Mouse (Mus musculus) brain, embryonic 14.5 days (tissue): ENCODE measurements around the gene Galnt15. TPM values are rescaled to one million over a fixed set of nuclear protein-coding genes. Genes with fewer than 3 reads are reported as not detected.

ENCODE experiments used
- DNase-seq: peaks from one replicate; pipeline ENCODE4 v3.0.0-alpha.2; 2011; ENCODE audit warnings: low read depth
- CTCF ChIP-seq: fragments of 200-500 bp; IDR thresholded peaks from 2 replicates; pipeline ENCODE4 v1.5.1; 2012; ENCODE audit warnings: inconsistent platforms, mild to moderate bottlenecking, moderate library complexity, borderline replicate concordance; ENCODE audit not compliant: insufficient read depth, insufficient read length; ENCODE audit errors: extremely low read depth
- POLR2A ChIP-seq: fragments of 200-500 bp; IDR thresholded peaks from 2 replicates; pipeline ENCODE4 v1.6.1; 2012; ENCODE audit warnings: mild to moderate bottlenecking, inconsistent platforms, borderline replicate concordance; ENCODE audit not compliant: poor library complexity, insufficient read depth, insufficient read length, severe bottlenecking; ENCODE audit errors: extremely low read depth
- polyA plus RNA-seq: library from polyadenylated mRNA; depleted of rRNA; stranded (reverse); fragments of >200 nt; gene quantifications from 2 replicates; pipeline ENCODE4 v1.2.3, GENCODE M21; 2012

Gene Galnt15
- polyA plus RNA-seq, 1 experiment: 0.44 TPM

- TF ChIP-seq POLR2A (no peak), CTCF (no peak)
- no peak for DNase-seq
These were observed 25.1 kb downstream of the Galnt15 start for GRCm38 (mm10) chr14:32053895-32054294.

DNA sequence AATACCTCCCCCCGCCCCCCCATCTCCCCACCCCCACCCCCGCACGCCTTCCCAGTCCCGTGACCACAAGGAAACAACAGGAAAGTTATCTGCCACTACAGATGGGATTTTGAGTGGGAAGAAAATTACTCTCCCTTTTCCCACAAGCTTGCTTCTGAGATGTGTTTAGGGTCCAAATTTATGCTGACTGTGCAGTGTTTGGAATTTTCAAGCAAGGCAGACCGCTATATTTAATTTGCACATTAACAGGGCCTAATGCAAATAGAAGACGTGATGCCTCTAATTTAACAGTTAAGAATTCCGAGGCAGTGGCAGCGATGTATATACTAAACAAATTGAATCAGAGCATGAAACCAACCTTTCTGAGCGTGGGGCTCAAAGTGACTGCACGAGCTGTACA lies 26.0 kb downstream of the Galnt15 start:
- TF ChIP-seq POLR2A (no peak), CTCF (no peak)
- DNase-seq: peak; percentile 15

DNA sequence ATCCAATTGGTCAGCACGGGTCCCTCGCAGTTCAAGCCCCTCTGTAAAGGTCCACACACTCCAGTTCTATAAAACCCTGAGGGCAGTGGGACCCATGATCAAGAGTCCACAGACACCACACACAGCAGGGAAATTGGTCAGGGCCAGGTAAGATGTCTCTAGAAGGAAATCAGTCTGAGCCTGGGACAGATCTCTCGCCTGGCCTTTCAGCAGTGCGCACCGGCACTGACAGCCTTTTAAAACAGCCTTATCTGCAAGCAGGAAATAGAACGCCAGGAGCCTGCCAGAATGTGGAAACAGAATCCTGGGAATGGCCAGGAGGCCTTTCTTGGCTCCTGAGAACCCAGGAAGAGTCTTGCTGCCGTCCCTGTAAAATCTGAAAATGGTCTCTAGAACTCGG lies 27.0 kb downstream of the Galnt15 start:
- TF ChIP-seq POLR2A (no peak), CTCF (no peak)
- no peak for DNase-seq

DNA sequence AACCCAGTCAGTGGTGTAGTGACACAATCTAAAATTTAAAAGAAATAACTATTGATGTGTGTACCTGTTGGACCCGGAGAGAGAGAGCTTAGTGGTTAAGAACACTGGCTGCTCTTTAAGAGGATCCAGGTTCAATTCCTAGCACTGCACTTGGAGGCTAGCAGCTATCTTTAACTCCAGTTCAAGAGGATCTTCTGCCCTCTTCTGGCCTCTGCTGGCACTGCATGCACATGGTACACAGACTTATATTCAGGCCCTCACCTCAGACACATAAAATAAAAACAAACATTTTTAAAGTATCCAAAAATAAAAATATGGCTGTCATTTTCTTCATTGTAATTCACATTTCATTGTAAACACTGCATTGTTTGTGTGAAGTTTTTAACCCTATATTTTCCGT lies 27.9 kb downstream of the Galnt15 start:
- no peak for DNase-seq
- TF ChIP-seq POLR2A (no peak), CTCF (peak; percentile 38; the same call in 1 of the 2 replicates)

- no peak for DNase-seq
- TF ChIP-seq POLR2A (no peak), CTCF (no peak)
These were observed 28.9 kb downstream of the Galnt15 start for GRCm38 (mm10) chr14:32057664-32058063.

GRCm38 (mm10) chr14:32061398-32061797 lies 32.6 kb downstream of the Galnt15 start:
- TF ChIP-seq POLR2A (no peak), CTCF (no peak)
- DNase-seq: no peak

DNA sequence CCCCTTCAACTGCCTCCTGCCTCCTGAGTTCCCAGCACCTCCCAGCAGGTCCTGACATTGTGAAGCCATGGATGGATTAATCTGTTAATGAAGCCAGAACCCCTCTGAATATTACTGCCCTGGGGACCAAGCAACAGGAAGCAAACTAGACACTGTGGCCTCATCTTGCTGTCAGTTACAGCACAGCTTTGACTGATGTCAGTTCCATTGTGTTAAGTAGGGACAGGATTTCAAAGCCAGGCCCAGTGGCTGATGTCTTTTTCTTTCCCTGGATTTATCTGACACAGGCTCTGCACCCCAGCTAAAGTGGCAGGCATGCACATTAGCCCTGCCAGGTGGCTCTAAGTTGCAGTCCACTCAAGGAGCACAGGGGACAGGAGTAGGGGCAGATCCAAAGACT lies 44.0 kb downstream of the Galnt15 start:
- no peak for TF ChIP-seq POLR2A
- TF ChIP-seq CTCF: no peak
- no peak for DNase-seq

DNA sequence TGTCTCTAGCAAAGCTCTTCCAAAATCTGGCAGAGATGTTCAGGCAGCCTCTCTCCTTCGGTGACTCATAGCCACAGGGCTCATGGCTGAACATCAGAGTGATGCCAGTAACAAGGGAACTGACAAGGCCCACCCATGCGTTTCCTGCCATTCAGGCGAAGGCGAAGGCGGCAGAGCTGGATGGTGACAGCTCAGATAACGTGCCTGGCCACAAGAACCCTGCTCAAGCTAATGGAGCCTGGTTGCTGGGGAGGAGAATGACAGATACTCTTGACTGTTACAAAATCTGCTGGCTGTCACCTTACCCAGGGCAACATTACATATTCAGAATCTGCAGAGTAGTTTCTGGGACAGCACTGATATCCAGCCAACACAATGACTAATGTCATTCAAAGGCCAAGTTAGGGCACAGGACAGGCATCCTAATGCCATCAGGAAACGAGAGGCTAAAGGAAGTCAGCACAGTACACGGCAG lies 44.5 kb downstream of the Galnt15 start:
- no peak for TF ChIP-seq CTCF
- no peak for TF ChIP-seq POLR2A
- DNase-seq: peak; percentile 2

GRCm38 (mm10) chr14:32073901-32074300 lies 45.1 kb downstream of the Galnt15 start:
- no peak for DNase-seq
- TF ChIP-seq CTCF: no peak
- no peak for TF ChIP-seq POLR2A

- peak; percentile 77 for DNase-seq
- TF ChIP-seq POLR2A (no peak), CTCF (peak; percentile 94)
These were observed 48.2 kb downstream of the Galnt15 start for GRCm38 (mm10) chr14:32076896-32077575.

GRCm38 (mm10) chr14:32081026-32081425 lies 52.2 kb downstream of the Galnt15 start:
- DNase-seq: no peak
- TF ChIP-seq CTCF: no peak
- no peak for TF ChIP-seq POLR2A

DNA sequence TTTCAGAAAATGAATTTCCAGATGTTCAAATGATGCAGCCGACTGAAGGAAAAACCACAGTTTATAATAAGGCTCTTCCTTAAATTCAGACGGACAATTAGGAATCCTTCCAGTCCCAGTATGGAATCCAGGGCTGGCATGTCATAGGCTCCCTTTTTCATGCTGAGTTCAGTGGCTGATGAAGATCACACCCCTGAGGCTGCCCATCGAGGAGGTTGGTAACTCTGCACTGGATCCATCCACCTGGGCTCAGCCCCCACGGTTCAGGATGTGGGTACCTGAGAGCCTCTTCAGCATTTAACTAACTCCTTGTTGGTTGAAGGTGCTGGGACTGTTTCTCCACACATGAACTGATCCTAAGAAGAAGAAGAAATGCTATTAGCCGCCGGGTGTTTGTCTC lies 54.1 kb downstream of the Galnt15 start:
- no peak for DNase-seq
- TF ChIP-seq CTCF (no peak), POLR2A (no peak)
